Mouse (Mus musculus) layer of hippocampus, postnatal 36 days (tissue): ENCODE measurements around the gene Snw1. TPM values are rescaled to one million over a fixed set of nuclear protein-coding genes. Genes with fewer than 3 reads are reported as not detected.
"Not testable (repeated sequence)": the region's sequence is repeated elsewhere in the genome, so short reads cannot be mapped to it uniquely, and the experiment has no call there.

Source experiments
- DNase-seq, 2 experiments: peaks; one replicate each; pipeline ENCODE4 v3.0.0; 2022
- total RNA-seq, 2 experiments: library from RNA; stranded (reverse); gene quantifications; 2 replicates each; pipeline ENCODE4 v1.2.3; 2021

The Snw1 gene
- total RNA-seq, result 10 to 100 TPM; 67.3 to 68.6 TPM

DNA sequence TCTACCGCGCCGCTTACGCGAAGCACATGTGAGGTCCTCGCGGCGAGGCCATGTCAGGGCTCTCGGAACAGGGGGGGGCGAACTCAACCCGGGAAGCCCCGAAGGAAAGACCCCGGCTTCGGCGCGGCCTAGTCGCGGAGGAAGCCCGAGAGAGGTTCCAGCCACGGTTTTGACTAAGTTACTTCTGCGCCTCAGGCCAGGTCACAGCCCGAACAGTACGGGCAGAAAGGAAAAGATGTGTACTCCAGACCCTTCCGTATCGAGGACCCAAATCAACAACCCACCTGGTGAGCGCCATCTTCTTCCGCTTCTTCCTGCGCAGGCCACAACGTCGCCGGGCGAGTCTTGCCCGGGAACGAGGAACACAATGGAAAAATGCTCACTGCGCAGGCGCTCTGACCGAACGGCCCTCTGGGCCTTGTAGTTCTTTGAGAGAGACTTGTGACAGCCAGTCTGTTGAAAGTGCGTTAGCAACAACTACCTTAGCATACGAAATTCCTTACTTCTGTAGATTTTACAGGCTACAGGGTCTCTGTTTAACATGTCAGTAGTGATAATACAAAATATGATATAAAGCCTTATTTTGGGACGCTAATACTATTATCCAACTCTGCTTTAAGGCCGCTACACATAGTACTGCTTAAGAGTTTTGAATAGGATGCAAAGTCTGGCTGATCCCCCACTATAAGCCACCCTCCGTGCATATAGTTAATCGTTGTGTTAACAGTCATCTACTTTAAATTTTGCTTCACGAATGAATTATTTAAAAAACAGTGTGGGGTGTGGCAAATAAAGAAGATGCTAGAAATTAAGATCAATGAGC, at the start of gene Snw1:
Gene Snw1 (minus strand): TSS at position 311 of the 823 bp plus-strand sequence.
- peak; percentile 92 to 93 for DNase-seq

- not testable (repeated sequence) for DNase-seq
Observed at GRCm38 (mm10) chr12:87519616-87520015, 47.5 kb upstream of the Snw1 start.

DNA sequence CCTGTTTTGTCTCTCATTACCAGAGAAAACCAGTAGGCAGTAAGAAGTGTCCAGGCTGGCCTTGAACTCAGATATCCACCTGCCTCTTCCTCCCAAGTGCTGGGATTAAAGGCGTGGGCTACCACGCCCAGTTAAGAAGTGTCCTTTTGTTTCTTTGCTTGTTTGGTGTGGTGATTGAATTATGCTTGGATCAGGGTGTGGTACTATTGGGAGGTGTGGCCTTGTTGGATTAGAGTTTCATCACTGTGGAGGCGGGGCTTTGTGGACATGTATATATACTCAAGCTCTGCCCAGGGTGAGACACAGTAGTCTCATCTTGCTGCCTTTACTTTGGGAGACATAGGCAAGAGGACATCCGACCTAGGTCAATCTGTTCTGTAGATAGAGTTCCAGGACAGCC, 41.9 kb upstream of the Snw1 start, which contains the start of gene Gm8300:
Gene Gm8300 (plus strand): TSS at position 301 of the 400 bp plus-strand sequence.
- not testable (repeated sequence) for DNase-seq

DNA sequence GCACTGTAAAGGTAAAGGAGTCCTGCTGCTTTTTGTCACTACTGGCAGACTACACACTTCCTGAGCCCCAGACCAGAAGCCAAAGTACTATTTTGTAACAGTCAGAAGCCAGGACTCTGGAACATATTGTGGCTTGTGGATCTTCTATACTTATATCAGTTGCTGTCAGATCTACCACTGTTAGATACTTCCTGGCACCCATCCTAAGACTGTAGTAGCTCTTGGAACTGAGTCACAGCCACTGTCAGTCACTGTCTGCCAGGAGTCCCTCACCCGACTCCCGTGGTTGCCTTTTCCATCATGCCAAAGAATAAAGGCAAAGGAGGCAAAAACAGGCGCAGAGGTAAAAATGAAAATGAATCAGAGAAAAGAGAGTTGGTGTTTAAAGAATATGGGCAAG, 22.3 kb upstream of the Snw1 start, which contains the start of gene Gm5788:
Gene Gm5788 (plus strand): TSS at position 301 of the 400 bp plus-strand sequence.
- DNase-seq, result not testable (repeated sequence)

DNA sequence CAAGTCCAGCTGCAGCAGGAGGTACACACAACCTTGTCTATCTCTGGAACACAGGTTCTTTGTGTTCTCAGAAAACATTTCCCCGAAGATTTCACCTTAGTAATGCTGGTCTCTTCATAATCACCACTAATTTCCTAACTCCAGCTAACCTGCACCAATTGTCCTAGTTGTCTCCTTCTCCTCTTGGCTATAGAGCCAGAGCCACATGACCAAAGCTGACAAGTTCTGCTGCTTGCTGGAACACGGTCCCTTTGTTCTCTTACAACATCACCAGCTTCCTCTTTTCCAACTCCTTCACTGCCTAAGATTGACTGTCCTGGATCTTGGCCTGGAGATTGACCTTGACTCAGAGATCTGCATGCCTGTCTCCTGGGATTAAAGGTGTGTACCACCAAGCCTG, 16.6 kb upstream of the Snw1 start:
- not testable (repeated sequence) for DNase-seq

GRCm38 (mm10) chr12:87482482-87482881, 10.4 kb upstream of the Snw1 start:
- not testable (repeated sequence) for DNase-seq

DNA sequence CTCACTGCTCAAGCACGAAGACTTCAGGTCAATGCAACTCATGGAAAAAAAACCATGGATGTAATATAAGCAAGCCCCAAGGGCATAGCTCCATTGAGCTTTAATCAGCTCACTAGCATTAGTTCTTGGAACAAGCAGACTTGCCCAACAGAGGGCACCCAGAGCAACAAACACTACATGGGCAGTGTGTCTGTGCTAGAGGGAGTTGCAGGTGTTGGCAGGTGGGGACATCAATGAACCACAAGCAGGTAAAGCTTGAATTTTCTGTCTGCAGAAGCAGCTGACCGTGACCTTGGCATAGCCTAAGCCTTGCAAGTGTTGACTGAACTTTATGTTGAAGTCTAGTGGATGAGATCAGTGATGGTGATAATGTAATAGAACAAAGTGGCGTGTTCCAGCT, 2.7 kb upstream of the Snw1 start:
- DNase-seq, result no peak

DNA sequence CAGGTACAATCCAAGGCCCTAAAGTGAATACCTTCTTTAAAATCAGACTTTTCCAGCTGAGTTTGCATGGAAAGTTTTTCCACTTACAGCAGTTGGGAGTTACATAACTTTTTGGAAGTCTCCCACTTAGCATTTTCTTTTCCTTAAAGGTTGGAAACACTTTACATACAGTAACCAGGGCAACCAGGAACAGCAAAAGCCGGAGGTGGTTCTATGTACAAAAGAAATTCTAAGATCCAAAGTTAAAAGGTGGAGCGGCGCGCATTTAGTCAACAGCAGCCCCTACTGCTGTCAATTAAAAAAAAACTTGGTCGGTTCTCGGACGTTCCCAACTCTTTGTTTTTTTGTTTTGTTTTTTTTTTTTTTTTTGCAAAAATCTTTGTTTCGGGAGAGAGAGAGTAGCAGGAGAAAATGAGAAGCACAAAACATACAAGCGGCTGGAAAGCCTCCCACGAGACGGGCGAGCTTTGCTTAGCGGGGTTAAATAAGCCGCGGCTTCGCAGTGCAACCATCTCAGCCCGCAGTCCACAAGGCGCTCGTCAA, 582 bp downstream of the Snw1 start:
- DNase-seq, result no peak

DNA sequence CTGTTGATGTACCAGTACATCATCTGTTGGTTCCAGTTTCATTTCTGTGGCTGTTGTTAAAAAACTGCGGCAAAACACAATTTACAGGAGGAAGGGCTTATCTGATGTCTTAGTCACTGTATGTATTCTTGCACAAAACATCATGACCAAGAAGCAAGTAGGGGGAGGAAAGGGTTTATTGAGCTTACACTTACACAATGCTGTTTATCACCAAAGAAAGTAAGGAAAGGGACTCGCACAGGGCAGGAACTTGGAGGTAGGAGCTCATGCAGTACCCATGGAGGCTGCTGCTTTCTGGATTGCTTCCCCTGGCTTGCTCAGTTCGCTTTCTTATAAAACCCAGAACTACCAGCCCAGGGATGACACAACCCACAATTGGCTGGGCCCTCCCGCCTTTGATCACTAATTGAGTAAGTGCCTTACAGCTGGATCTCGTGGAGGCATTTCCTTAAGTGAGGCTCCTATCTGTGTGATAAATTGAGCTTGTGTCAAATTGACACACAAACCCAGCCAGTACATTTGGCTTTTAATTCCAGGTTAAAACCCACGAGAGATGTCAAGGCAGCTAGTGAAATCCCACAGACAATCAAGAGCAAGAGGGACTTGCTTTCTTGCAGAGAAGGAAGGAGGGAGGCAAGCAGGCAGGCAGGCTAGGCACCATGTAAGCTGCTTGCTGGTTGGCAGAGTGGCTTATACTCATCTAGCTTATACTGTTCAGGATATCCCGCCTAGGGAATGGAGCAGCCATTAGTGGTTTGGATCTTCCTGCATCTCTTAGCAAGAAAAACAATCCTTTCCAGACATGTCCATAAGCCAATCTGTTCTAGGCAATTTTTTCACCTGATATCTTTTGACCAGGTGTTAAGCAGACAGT, 1.6 kb downstream of the Snw1 start:
- DNase-seq, result no peak

DNA sequence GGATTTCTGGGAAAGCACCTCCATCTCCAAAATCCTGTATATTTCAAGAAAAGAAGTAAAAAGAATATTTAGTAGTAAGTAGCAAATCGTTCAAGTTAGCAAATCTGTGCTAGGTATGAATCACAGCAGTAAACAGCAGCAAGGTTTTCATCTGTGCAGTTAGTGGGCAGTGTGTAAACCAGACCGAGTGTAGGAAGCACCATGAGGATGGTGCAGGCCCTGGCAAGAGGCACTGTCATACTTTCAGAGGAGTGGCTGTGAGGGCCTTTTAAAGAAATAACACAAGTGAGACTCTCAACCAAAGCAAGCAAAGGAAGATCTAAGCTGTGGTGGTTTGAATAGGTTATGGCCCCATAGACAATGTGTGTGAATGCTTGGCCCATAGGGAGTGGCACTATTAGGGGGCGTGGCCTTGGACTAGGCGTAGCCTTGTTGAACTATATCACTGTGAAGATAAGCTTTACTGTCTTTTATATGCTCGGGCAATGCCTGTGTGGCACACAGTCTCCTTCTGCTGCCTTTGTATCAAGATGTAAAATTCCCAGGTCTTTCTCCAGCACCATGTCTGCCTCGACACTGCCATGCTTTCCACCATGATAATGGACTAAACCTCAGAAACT, 7.3 kb downstream of the Snw1 start:
- no peak for DNase-seq

DNA sequence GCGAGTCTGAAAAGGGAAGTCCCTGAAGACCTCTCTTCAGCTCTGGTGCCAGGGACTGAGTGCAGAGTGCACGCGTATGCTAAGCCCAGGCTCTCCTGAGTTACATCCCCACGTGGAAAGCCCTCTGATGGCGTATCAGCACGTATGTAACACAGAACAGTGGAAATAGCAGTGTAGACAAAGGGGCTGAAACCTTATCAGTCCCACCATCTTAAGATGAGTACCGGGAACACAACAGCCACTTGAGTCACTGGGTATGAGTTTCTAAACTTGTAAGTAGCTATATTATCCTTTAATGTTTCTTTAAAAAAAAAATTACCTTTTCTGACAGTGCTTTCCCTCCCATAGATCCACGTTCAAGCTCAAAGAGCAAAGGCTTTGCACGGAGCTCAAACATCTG, 22.6 kb downstream of the Snw1 start:
- no peak for DNase-seq

DNA sequence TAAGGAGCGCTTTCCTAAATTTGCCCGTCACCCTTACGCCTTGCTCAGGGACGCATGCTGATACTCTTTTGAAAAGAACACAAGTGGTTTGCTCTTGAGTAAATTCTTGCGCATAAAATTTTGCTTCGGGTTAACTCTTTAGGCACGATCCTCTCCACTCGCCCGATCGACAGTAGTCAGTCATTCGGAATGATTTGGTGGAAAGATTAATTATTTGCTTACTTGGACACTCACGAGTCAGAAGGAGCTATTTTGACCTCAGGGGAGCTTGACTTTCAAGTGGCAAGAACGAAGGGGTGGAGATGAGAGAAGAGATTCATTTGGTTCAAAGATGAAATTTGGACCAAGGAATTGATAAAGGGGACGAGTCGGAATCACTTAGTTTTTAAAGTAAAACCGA, 27.9 kb downstream of the Snw1 start:
- no peak for DNase-seq

DNA sequence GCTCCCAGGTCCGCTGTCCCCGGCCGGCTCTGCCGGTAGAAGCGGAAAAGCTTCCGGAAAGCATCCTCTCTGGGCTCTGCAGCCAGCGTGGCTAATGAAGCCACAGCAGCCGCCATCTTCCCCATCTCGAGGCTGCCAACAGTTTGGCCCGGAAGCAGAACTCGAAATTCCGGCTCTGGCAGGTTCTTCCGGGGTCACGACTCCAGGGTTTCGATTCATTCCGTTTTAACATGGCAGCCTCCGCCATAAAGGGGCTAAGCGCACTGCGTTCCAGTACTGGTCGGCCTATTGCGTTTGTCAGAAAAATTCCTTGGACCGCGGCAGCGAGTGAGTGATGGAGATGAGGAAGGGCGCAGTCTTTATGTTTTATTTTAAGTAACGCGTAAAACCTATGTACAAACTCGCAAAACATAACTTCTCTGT, 28.4 kb downstream of the Snw1 start, which contains the start of the genes Slirp and Alkbh1:
Gene Slirp (plus strand): TSS at position 197 of the 423 bp plus-strand sequence.
Gene Alkbh1 (minus strand): TSS at position 318 of the 423 bp plus-strand sequence.
- DNase-seq, result peak; percentile 91 to 92

GRCm38 (mm10) chr12:87443115-87443699, 28.9 kb downstream of the Snw1 start:
- no peak for DNase-seq

DNA sequence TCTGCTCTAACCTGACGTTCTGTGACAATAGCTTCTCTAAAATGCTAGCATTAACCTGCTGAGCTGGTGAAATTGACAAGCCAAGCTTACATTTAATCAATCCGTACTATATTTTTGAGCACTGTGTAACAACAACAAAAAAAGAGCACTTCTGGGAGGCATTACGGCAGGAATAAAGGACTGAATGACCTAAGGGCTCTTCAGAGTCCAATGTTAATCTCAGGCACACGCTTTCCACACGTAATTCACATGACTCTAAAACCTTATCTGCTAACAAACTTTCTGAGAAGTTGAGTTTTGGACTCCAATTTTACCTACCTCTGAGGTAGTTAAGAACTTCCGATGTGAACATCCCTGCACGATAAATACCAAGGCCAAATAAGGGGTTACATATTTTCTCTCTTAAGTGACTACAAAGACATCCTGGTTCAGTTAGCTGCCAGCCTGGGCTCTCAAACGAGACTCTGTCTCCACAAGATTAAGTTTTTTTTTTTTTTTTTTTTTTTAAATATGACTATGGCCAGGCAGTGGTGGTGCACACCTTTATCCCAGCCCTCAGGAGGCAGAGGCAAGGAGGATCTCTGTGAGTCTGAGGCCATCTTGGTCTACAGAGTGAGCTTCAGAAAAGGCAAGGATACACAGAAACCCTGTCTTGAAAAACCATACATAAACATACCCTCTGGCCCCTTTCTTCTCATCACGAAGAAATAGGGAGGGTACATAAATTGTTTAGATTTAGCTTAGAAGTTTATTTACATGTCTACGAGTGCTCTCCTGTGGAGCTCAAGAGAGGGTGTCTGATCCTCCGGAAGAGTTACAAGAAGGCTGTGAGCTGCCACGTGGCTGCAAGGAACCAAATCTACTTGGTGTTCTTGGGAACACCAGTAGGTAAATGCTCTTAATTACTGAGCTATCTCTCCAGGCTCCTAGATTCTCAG, 29.6 kb downstream of the Snw1 start:
- no peak for DNase-seq

DNA sequence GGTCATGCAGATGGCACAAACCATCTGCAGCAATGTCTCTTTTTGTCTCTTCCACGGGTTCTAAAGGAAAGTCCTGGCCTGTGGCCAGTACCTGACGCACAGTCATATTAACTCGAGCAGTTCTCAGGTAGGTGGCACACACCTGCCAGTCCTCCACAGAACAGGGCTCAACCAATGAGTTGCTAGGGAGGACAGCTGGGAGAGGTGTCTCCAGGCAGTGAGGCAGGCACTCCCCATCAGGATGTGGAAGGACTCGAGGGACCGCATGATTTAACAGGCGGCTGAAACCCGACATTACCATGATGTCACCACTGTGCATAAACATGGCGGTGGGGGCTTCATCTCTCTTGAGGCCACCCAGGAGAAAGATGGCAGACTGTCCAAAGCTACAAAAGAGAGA, 43.2 kb downstream of the Snw1 start:
- no peak for DNase-seq

DNA sequence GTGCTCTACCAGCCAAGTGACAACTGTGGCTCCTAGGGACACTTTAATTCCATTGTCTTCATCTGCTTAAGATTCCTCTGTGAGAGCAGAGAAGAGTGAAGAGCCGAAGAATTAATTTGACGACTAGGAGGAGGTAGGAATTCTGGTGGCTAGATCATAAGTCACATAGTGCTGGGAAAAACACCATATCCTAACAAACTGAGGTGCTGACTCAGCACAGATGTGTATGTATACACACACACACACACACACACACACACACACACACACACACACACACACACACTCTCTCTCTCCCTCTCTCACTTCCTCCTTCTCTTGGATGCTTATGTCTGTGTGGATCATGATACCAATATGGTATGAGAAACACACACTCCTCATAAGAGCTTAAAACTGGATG, 43.8 kb downstream of the Snw1 start:
- no peak for DNase-seq

- no peak for DNase-seq
Observed at GRCm38 (mm10) chr12:87426354-87427031, 45.6 kb downstream of the Snw1 start.

- no peak for DNase-seq
Observed at GRCm38 (mm10) chr12:87424516-87424915, 47.6 kb downstream of the Snw1 start.

- no peak for DNase-seq
Observed at GRCm38 (mm10) chr12:87423700-87424099, 48.4 kb downstream of the Snw1 start.
